Mouse (Mus musculus) spleen, adult 2 months (tissue): Measurements from ENCODE around the gene Ap1b1. TPM values are rescaled to one million over a fixed set of nuclear protein-coding genes. Genes with fewer than 3 reads are reported as not detected.

Experiments used
- DNase-seq, 2 experiments: peaks; one replicate each; pipeline versions ENCODE4 v3.0.0 to v3.0.0-alpha.2; 2012 to 2021; ENCODE audit warnings: low spot score in 2 of 2, low read depth in 1 of 2
- H3K27ac ChIP-seq: fragments of 200-500 bp; 2 replicates; pipeline ENCODE4 v1.5.1; 2012; ENCODE audit warnings: low read length, inconsistent platforms; ENCODE audit not compliant: insufficient read depth
- H3K27me3 ChIP-seq: fragments of 200-500 bp; 2 replicates; pipeline ENCODE4 v1.6.1; 2012; ENCODE audit warnings: mild to moderate bottlenecking, moderate library complexity, low read length, inconsistent platforms; ENCODE audit not compliant: control insufficient read depth, insufficient read depth
- H3K36me3 ChIP-seq: fragments of 200-500 bp; 2 replicates; pipeline ENCODE4 v1.6.1; 2012; ENCODE audit warnings: mild to moderate bottlenecking, low read length, inconsistent platforms; ENCODE audit not compliant: control insufficient read depth, insufficient read depth
- H3K4me1 ChIP-seq: fragments of 200-500 bp; 2 replicates; pipeline ENCODE4 v1.6.1; 2011; ENCODE audit warnings: inconsistent platforms; ENCODE audit not compliant: control insufficient read depth, insufficient read depth, insufficient read length
- H3K4me3 ChIP-seq: fragments of 200-500 bp; 2 replicates; pipeline ENCODE4 v1.5.1; 2011; ENCODE audit warnings: mild to moderate bottlenecking, inconsistent platforms; ENCODE audit not compliant: insufficient read depth, insufficient read length; ENCODE audit errors: extremely low read depth
- CTCF ChIP-seq: fragments of 200-500 bp; IDR thresholded peaks from 2 replicates; pipeline ENCODE4 v1.5.1; 2011; ENCODE audit warnings: mild to moderate bottlenecking, inconsistent platforms; ENCODE audit not compliant: insufficient read depth, insufficient read length, insufficient replicate concordance; ENCODE audit errors: extremely low read depth
- POLR2A ChIP-seq: fragments of 200-500 bp; IDR thresholded peaks from 2 replicates; pipeline ENCODE4 v1.6.1; 2011; ENCODE audit warnings: low read depth, low read length, inconsistent platforms
- WGBS: fragments of 180-500 bp; shearing (Covaris S2); methylation state at CpG from one replicate; pipeline ENCODE4 v1.1.7; 2018; 5-methylcytosine and 5-hydroxymethylcytosine counted together
- polyA plus RNA-seq: library from polyadenylated mRNA; depleted of rRNA; stranded (reverse); fragments of >200 nt; gene quantifications from 2 replicates; pipeline ENCODE4 v1.2.3, GENCODE M21; 2012; rRNA removed

Ap1b1 gene
- 79.7 and 92.9 TPM in 2 replicates for polyA plus RNA-seq

DNA sequence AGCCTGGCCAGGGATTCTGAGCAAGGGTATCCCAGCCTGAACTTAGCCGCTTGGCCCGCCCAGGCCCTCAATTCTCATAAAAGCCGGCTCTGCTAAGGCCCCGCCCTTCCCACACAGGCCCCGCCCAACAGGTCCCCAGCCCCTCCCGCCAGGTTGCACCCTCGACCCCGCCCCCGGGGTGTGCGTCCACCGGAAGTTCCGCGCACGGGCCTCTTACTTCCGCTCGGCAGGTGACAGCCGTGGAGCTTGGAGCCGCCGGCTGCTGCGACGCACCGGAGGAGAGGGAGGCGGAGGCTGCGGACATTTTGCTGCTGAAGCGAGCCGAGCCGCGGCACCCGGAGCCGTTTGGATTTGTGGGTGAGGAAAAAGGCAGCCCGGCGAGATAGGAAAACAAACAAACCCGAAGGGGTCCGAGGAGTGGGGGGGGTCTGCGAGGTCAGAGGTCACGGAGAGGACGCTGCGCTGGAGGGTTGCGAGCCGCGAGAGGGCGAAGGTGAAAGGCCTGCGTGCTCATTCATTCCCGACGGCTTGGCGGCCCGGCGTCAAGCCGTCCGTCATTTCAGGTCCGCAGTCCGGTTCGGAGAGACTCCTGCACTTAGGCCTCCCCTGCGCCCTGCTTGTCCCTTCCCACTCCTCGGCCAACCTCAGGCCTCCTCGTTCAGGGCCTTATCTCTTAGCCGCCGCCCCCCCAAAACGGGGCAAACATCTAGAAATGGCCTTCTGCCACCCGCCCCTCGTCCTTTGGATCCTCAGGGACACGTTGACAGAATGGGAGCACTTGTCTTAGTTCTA, at the start of gene Ap1b1:
Gene Ap1b1, plus strand, starts transcription at position 130 of the 792 bp plus-strand sequence.
- TF ChIP-seq CTCF (no peak), POLR2A (peak; percentile 48)
- H3K27ac ChIP-seq, result peak within 1 kb of the TSS; percentile 70
- peak; percentile 85 to 96 for DNase-seq
- H3K27me3 ChIP-seq, result no peaks in the 10 kb centered on the region
- peak within 1 kb of the TSS; percentile 86 for H3K4me3 ChIP-seq
- 2% methylated on average over 53 of the region's 62 CpGs for WGBS
- peaks cover under 1% of the 10 kb centered on the region; the same call in 1 of the 2 replicates for H3K36me3 ChIP-seq
- H3K4me1 ChIP-seq, result peaks cover 19% of the 10 kb centered on the region; the same call in 1 of the 2 replicates

DNA sequence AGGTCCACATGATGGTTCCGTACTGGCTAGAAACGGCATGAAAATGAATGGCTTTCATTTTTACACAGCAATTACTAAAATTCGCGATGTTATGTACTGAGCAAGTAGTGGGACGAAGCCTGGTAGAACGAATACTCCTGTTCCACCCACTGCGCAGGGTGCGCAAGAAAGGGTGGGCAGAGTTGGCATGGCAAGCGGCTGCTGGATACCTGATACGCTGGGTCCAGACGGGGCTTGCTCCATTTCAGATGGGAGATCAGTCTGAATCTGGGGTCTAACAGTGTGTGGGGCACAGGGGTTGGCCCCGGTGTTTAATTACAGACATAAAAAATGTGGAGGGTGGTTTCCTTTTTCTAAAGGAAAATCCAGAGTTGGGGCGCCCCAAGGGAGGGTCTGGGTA, 40.1 kb upstream of the Ap1b1 start:
- WGBS, result 28% methylated on average over 13 of the region's 13 CpGs
- Histone ChIP-seq H3K36me3 (no peaks in the 10 kb centered on the region), H3K27me3 (peaks cover 17% of the 10 kb centered on the region), H3K4me3 (peak overlapping the region; percentile 65; the same call in 1 of the 2 replicates), H3K27ac (no peak overlapping the region), H3K4me1 (peaks cover 10% of the 10 kb centered on the region)
- DNase-seq, result no peak
- TF ChIP-seq CTCF (no peak), POLR2A (no peak)

DNA sequence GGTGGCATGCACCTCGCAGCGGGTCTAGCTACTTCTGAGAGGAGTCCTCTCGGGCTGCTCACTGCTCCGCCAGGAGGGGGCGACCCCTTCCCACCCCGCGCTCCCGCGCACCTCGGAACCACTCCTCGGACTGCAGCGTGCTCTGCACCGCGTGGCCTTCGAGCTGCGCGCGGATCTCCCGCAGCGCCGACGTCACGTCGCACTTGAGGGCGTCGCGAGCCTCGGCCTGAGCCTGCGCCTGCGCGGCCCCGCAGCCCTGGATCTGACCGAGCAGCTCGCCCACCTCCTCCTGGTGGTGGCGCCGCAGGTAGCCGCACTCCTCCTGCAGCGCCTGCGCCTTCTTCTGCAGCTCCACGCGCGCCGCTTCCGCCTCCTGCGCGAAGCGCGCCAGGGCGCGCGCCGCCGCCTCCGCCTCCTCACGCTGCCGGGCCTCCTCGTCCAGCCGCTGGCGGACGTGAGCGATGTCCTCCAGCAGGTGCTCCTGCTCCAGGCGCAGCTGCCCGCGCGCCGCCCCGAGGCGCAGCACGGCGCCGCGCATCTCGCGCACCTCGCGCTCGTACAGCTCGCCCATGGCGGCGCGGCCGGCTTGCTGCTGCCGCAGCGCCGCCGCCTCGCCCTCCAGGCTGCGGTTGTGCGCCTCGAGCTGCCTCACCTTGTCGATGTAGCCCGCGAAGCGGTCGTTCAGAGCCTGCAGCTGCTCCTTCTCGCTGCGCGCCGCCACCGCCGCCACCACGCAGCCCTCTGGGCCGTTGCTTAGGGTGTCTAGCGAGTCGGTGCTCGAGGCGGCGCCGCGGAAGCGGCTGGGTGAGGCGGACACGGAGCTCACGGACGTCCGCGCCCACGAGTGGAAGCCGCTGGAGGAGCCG, 39.4 kb upstream of the Ap1b1 start:
- TF ChIP-seq CTCF (0 out of 2 replicates have a peak, but pooled peaks have one; percentile 10), POLR2A (no peak; the same call in 1 of the 2 replicates)
- peak; percentile 55 to 60 for DNase-seq
- under 1% methylated on average over 120 of the region's 120 CpGs for WGBS
- Histone ChIP-seq H3K4me1 (peaks cover 10% of the 10 kb centered on the region), H3K36me3 (no peaks in the 10 kb centered on the region), H3K4me3 (peak overlapping the region; percentile 65), H3K27ac (peak overlapping the region; percentile 30; the same call in 1 of the 2 replicates), H3K27me3 (peaks cover 17% of the 10 kb centered on the region)

DNA sequence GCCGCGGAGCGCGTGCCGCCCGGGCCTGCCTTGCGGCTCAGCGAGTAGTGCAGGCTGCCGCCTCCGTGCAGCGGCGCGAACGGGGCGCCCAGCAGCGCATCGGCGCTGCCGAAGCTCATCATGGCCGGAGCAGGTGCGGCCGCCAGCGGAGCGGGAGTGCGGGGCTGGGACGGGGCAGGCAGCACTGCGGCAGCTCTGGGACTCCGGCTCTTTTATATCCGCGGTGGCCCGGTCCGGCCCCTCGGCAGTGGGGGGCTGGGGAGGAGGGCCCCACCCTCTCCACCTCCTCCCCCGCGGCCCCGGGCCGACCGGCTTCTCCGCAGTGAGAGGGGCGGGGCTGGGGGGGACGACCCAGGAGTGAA, 38.8 kb upstream of the Ap1b1 start, which contains the start of gene Nefh:
Gene Nefh, minus strand, starts transcription at position 252 of the 362 bp plus-strand sequence.
- no peak for DNase-seq
- peak within 1 kb of the TSS; percentile 30; the same call in 1 of the 2 replicates for H3K27ac ChIP-seq
- H3K36me3 ChIP-seq, result no peaks in the 10 kb centered on the region
- H3K27me3 ChIP-seq, result peaks cover 17% of the 10 kb centered on the region
- 1% methylated on average over 41 of the region's 41 CpGs for WGBS
- H3K4me1 ChIP-seq, result peaks cover 10% of the 10 kb centered on the region
- TF ChIP-seq CTCF, result no peak
- TF ChIP-seq POLR2A, result no peak
- H3K4me3 ChIP-seq, result peak within 1 kb of the TSS; percentile 65

DNA sequence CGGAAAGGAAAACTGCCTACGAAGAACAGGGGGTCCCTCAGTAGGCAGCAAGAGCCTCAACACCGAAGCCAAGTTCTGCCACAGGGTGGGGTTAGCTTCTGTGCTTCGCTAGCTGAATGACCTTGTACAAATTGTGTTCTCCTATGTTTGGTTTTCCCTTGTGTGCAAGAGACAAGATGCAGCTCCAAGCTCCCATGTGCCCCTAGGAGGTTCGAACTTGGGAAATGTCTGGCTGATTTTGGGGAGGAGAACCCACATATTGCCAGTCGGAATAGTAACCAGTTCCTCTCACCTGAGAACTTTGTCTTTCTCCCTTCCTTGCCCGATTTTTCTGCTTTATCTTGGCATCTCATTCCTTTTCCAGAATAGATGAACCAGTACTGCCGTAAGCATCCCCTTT, 37.8 kb upstream of the Ap1b1 start:
- no peaks in the 10 kb centered on the region for H3K36me3 ChIP-seq
- no peak for DNase-seq
- no peak overlapping the region for H3K4me3 ChIP-seq
- H3K4me1 ChIP-seq, result peaks cover 10% of the 10 kb centered on the region
- H3K27ac ChIP-seq, result no peak overlapping the region
- peaks cover 17% of the 10 kb centered on the region for H3K27me3 ChIP-seq
- TF ChIP-seq CTCF, result no peak
- TF ChIP-seq POLR2A, result no peak
- WGBS, result 55% methylated on average over 8 of the region's 8 CpGs

DNA sequence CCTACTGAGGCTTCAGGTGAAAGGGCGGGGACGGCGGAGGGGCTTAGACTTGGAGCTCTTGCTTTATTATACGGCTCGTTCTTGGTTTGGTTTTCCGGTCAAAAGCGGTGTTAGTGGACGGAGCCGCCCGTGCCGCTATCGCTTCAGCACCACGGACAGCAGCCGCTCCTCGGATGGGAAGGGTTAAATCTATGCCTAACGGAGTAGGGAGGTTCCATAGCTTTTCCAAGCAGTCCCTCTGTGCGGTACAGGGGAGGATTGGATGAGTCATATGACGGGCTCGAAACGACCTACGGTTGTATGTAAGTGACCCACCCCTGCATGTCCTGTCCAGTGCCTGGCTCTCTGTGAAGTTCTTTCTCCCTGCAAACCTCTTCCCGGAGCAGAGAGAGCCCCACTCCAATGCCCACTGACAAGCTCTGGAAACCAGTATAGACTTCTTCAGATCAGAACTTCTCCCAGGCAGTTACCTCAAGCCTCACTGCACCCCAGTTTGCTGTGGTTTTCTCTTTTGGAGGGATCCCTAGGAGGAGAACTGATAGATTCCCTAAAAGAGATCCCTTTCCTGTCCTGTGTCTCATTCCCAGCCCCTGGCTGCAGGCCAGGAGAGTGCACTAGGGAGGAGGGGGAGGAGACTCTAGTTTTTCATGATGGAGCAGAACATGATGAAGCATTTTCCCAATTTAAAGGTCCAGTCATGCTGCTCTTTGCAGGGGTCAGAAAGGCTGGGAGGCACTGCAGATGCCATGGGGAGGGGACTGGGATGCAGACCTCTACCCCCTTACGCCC, 37.2 kb upstream of the Ap1b1 start:
- DNase-seq, result no peak
- TF ChIP-seq CTCF (no peak), POLR2A (no peak)
- Histone ChIP-seq H3K27me3 (peaks cover 17% of the 10 kb centered on the region), H3K4me1 (peaks cover 10% of the 10 kb centered on the region), H3K4me3 (no peak overlapping the region), H3K27ac (no peak overlapping the region), H3K36me3 (no peaks in the 10 kb centered on the region)
- WGBS, result 36% methylated on average over 23 of the region's 23 CpGs
